Mouse (Mus musculus) lung, postnatal 14 days (tissue): ENCODE measurements at regions not wholly inside any gene's neighbourhood (a gene's known extent, or its start where the extent isn't known, plus 50 kb on each side); places are given as distances from the start of the nearest gene placed in this dataset.

ENCODE experiments used
- DNase-seq: peaks from one replicate; pipeline ENCODE4 v3.0.0; 2021

GRCm38 (mm10) chr2:172699654-172700053 lies 150.3 kb downstream of the Tfap2c start:
- DNase-seq = no peak

DNA sequence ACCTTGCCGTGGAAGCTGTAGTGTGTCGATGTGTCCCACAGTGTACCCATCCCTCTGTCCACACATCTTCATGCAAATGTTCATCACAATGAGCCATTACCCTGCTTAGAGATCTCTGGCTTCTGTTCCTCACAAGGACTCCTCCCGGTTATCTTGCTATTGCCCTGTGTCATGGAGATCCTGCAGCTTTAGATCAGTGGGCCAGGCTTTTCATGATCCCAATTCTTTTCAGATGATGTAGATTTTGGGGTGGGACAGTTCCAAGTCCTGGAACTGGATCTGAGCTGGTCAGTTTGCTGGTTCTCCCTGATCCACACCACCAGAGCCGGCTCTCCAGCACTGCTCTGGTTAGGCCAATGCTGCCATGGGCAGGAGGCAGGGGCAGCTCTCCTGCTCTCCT lies 161.2 kb downstream of the Tfap2c start:
- DNase-seq = no peak

- no peak for DNase-seq
Measured at GRCm38 (mm10) chr2:172726701-172727100, 177.3 kb downstream of the Tfap2c start.

GRCm38 (mm10) chr2:172727576-172727975 lies 178.2 kb downstream of the Tfap2c start:
- DNase-seq = no peak

GRCm38 (mm10) chr2:172728240-172728821 lies 178.9 kb downstream of the Tfap2c start:
- peak; percentile 41 for DNase-seq

GRCm38 (mm10) chr2:172729151-172729550 lies 179.8 kb downstream of the Tfap2c start:
- no peak for DNase-seq

GRCm38 (mm10) chr2:172729741-172730140 lies 180.3 kb downstream of the Tfap2c start:
- no peak for DNase-seq

GRCm38 (mm10) chr2:172731408-172731807 lies 182.0 kb downstream of the Tfap2c start:
- DNase-seq = no peak

- DNase-seq = no peak
Measured at GRCm38 (mm10) chr2:172732453-172733210, 183.2 kb downstream of the Tfap2c start.

DNA sequence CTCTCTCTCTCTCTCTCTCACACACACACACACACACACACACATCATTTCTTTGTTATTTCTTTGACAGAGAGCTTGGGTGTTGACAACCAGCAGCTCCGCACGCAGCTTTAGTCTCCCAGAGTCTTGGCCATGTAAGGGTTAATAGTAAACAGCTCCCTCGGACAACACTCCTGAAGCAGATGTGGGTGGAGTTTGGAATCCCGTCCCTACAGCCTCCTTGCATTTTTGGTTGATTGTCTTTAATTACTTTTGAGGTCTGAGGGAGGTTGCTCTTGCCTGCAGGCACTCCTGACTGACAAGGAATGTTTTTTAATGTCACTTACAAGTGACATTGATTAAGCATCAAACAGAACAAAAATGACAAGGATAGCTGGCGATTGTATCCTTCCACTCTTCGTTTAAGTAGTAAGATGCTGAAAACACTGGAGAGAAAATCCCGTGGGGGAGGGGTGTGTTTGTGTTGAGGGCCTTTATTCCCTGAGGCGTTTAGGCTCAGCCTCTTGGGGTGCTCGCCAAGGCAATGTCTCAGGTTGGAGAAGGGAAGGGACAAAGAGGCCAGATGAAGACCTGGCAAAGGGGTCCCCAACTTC lies 184.1 kb downstream of the Tfap2c start:
- DNase-seq = no peak

- DNase-seq = no peak
Measured at GRCm38 (mm10) chr2:172735621-172736020, 186.2 kb downstream of the Tfap2c start.

GRCm38 (mm10) chr2:172739041-172739491 lies 189.7 kb downstream of the Tfap2c start:
- peak; percentile 6 for DNase-seq

GRCm38 (mm10) chr2:172739529-172739928 lies 190.1 kb downstream of the Tfap2c start:
- no peak for DNase-seq

GRCm38 (mm10) chr2:172751364-172751763 lies 188.8 kb downstream of the Bmp7 start:
- no peak for DNase-seq

- no peak for DNase-seq
Measured at GRCm38 (mm10) chr2:172755686-172756471, 184.2 kb downstream of the Bmp7 start.

- no peak for DNase-seq
Measured at GRCm38 (mm10) chr2:172756472-172756860, 183.7 kb downstream of the Bmp7 start.

GRCm38 (mm10) chr2:172758497-172758896 lies 181.6 kb downstream of the Bmp7 start:
- peak; percentile 40 for DNase-seq

- no peak for DNase-seq
Measured at GRCm38 (mm10) chr2:172765260-172765659, 174.9 kb downstream of the Bmp7 start.

- no peak for DNase-seq
Measured at GRCm38 (mm10) chr2:172766403-172766802, 173.7 kb downstream of the Bmp7 start.

DNA sequence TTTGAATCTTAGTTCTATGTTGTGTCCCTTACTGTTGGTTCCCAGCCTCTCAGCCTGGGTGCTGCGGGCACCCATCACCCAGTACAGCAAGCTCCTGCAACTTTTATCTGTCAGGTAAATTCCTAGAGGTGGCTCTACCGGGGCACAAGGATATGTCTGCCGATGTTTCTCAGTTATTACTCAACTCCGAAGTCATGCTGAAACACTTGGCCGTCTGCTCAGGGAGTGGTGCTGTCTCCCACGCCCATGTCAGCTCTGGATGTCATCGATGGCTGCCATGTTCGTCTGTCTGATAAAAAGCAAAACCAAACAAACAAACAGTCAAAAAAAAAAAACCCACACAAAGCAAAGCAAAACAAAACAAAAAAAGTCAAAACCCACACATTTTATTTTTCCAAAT lies 171.4 kb downstream of the Bmp7 start:
- DNase-seq = no peak

- DNase-seq = no peak
Measured at GRCm38 (mm10) chr2:172770061-172770460, 170.1 kb downstream of the Bmp7 start.

GRCm38 (mm10) chr2:172770606-172771005 lies 169.5 kb downstream of the Bmp7 start:
- DNase-seq = no peak

- DNase-seq = peak; percentile 82
Measured at GRCm38 (mm10) chr2:172773176-172773575, 166.9 kb downstream of the Bmp7 start.
